Mouse (Mus musculus): ENCODE data around the gene Olfr328. TPM values are rescaled to one million over a fixed set of nuclear protein-coding genes. Genes with fewer than 3 reads are reported as not detected.
"Not testable (repeated sequence)": the region's sequence is repeated elsewhere in the genome, so short reads cannot be mapped to it uniquely, and the experiment has no call there.

Gene Olfr328
- total RNA-seq, 2 experiments from 2014 or later: 0.12 to 0.27 TPM

- Histone ChIP-seq H3K4me3 (no peak within 1 kb of the TSS), H3K27ac (no peak within 1 kb of the TSS)
- intact Hi-C loops (cut with DNase I): no loop called here
- TF ChIP-seq CTCF (IDR thresholded peaks at IDR 0.05): no peak
- DNase-seq (ENCODE audit: extremely low spot score in 1 of 2, low spot score in 2 of 2): no peak
These were observed 9.1 kb downstream of the Olfr328 start, which contains the start of gene Olfr329-ps for GRCm38 (mm10) chr11:58546322-58546721. Gene Olfr329-ps (minus strand): TSS chr11:58546422.

GRCm38 (mm10) chr11:58534736-58535135 lies 20.7 kb downstream of the Olfr328 start, which contains the start of gene Olfr330:
Gene Olfr330 (minus strand): TSS chr11:58534836.
- H3K27ac ChIP-seq; H3K4me3 ChIP-seq; DNase-seq (ENCODE audit: extremely low spot score in 1 of 2, low spot score in 2 of 2); intact Hi-C loops (cut with DNase I): not testable (repeated sequence)

GRCm38 (mm10) chr11:58519756-58520155 lies 35.7 kb downstream of the Olfr328 start:
- H3K27ac ChIP-seq; intact Hi-C loops (cut with DNase I); H3K4me3 ChIP-seq: not testable (repeated sequence)
- peak; percentile 24 to 30 for DNase-seq (ENCODE audit: extremely low spot score in 1 of 2, low spot score in 2 of 2)

GRCm38 (mm10) chr11:58518916-58519315 lies 36.5 kb downstream of the Olfr328 start:
- peak; percentile 79 to 81 for DNase-seq (ENCODE audit: extremely low spot score in 1 of 2, low spot score in 2 of 2)
- H3K4me3 ChIP-seq; intact Hi-C loops (cut with DNase I): not testable (repeated sequence)

GRCm38 (mm10) chr11:58509058-58509457 lies 46.4 kb downstream of the Olfr328 start:
- H3K27ac ChIP-seq; H3K4me3 ChIP-seq; intact Hi-C loops (cut with DNase I); DNase-seq (ENCODE audit: extremely low spot score in 1 of 2, low spot score in 2 of 2): not testable (repeated sequence)

More at GRCm38 (mm10) chr11:58518916-58519315, 36.5 kb downstream of the Olfr328 start:
- not testable (repeated sequence) for H3K27ac ChIP-seq

- intact Hi-C loops (cut with DNase I); H3K27ac ChIP-seq; DNase-seq (ENCODE audit: extremely low spot score in 1 of 2, low spot score in 2 of 2); H3K4me3 ChIP-seq: not testable (repeated sequence)
These were observed 53.0 kb downstream of the Olfr328 start, which contains the start of gene Olfr331 for GRCm38 (mm10) chr11:58502472-58502871. Gene Olfr331 (minus strand): TSS chr11:58502572.

Other genes starting within 250 kb of the Olfr328 start
- 10 to 100 TPM; 31.4 to 31.9 TPM for gene Zfp692, start 248.6 kb downstream of the Olfr328 start, total RNA-seq (2021)
- gene Zfp672, start 225.3 kb downstream of the Olfr328 start, total RNA-seq (2021): 10 to 100 TPM; 46.2 to 49.7 TPM
- 10 to 100 TPM; 53.5 to 59.2 TPM for gene Sh3bp5l, start 224.9 kb downstream of the Olfr328 start, total RNA-seq (2021)
- gene Lypd8, start 176.6 kb downstream of the Olfr328 start, total RNA-seq (2021): not detected
- gene 1810065E05Rik, start 134.5 kb downstream of the Olfr328 start, total RNA-seq (2021): not detected
- gene Gm12253, start 123.1 kb downstream of the Olfr328 start, total RNA-seq (2021): not detected
- not detected for gene Lypd9, start 102.7 kb downstream of the Olfr328 start, total RNA-seq (2021)
- gene Olfr30, start 93.4 kb downstream of the Olfr328 start, total RNA-seq (2021): not detected
- gene Olfr332, start 63.1 kb downstream of the Olfr328 start, total RNA-seq (2021): not detected
- gene Olfr331, start 53.1 kb downstream of the Olfr328 start, total RNA-seq (2021): not detected
- not detected for gene Olfr330, start 20.8 kb downstream of the Olfr328 start, total RNA-seq (2021)
- not detected for gene Olfr329-ps, start 9.2 kb downstream of the Olfr328 start, total RNA-seq (2021)
- gene Olfr224, start 14.9 kb upstream of the Olfr328 start, total RNA-seq (2021): not detected
- not detected for gene Olfr325, start 22.1 kb upstream of the Olfr328 start, total RNA-seq (2021)
- gene Olfr324, start 39.5 kb upstream of the Olfr328 start, total RNA-seq (2021): not detected
- gene 2210407C18Rik, start 60.4 kb upstream of the Olfr328 start, total RNA-seq (2021): not detected
- not detected for gene Olfr323, start 74.9 kb upstream of the Olfr328 start, total RNA-seq (2021)
- not detected for gene Trim58, start 84.8 kb upstream of the Olfr328 start, total RNA-seq (2021)
- not detected for gene Olfr322, start 103.1 kb upstream of the Olfr328 start, total RNA-seq (2021)
- gene Olfr320, start 125.5 kb upstream of the Olfr328 start, total RNA-seq (2021): not detected
- gene Olfr319, start 143.5 kb upstream of the Olfr328 start, total RNA-seq (2021): not detected
- not detected for gene Olfr318, start 168.4 kb upstream of the Olfr328 start, total RNA-seq (2021)
- gene Olfr317, start 183.6 kb upstream of the Olfr328 start, total RNA-seq (2021): under 1 TPM in 1 of 2 experiments, not detected in 1; 0.23 TPM
- gene Olfr316, start 197.1 kb upstream of the Olfr328 start, total RNA-seq (2021): 1 to 10 TPM; 1.2 to 1.4 TPM
- gene Olfr315, start 217.6 kb upstream of the Olfr328 start, total RNA-seq (2021): not detected
- gene Olfr314, start 227.3 kb upstream of the Olfr328 start, total RNA-seq (2021): not detected
- gene Fam183b, start 246.3 kb upstream of the Olfr328 start, total RNA-seq (2021): 1 to 10 TPM; 1.4 to 3.5 TPM

Measured in left cerebral cortex, adult 2 months (tissue).